Mouse (Mus musculus) liver, embryonic 11.5 days (tissue): ENCODE data around the gene Rae1. TPM values are rescaled to one million over a fixed set of nuclear protein-coding genes. Genes with fewer than 3 reads are reported as not detected.

ENCODE experiments used
- ATAC-seq: fragments of 200-750 bp; cut with Nextera tagmentation; replicated peaks from 2 replicates; pipeline ENCODE4 v1.8.0; 2017; ENCODE audit warnings: moderate number of reproducible peaks, mild to moderate bottlenecking, moderate TSS enrichment, moderate library complexity; ENCODE audit not compliant: low FRiP score
- DNase-seq: peaks from one replicate; pipeline ENCODE4 v3.0.0-alpha.2; 2017; ENCODE audit warnings: low spot score
- H3K27ac ChIP-seq: fragments of 300-500 bp; sonication (generic); 2 replicates; pipeline ENCODE4 v1.5.1; 2014; ENCODE audit warnings: mild to moderate bottlenecking, low read depth, low read length, control low read depth
- H3K27me3 ChIP-seq: fragments of 300-500 bp; sonication (generic); replicated peaks from 2 replicates; pipeline ENCODE4 v1.6.1; 2014; ENCODE audit warnings: low read length, mixed read lengths; ENCODE audit not compliant: control insufficient read depth, insufficient read depth
- H3K36me3 ChIP-seq: fragments of 300-500 bp; sonication (generic); 2 replicates; pipeline ENCODE4 v1.6.1; 2014; ENCODE audit warnings: mild to moderate bottlenecking, low read length, moderate library complexity, mixed read lengths; ENCODE audit not compliant: control insufficient read depth, insufficient read depth
- H3K4me1 ChIP-seq: fragments of 300-500 bp; sonication (generic); replicated peaks from 2 replicates; pipeline ENCODE4 v1.6.1; 2014; ENCODE audit warnings: low read length, mixed read lengths; ENCODE audit not compliant: control insufficient read depth, insufficient read depth
- H3K4me2 ChIP-seq: fragments of 300-500 bp; sonication (generic); 2 replicates; pipeline ENCODE4 v1.6.1; 2014; ENCODE audit warnings: mild to moderate bottlenecking, control low read depth, moderate library complexity
- H3K4me3 ChIP-seq: fragments of 300-500 bp; sonication (generic); 2 replicates; pipeline ENCODE4 v1.5.1; 2014; ENCODE audit warnings: low read depth, low read length, control low read depth
- H3K9ac ChIP-seq: fragments of 300-500 bp; sonication (generic); 2 replicates; pipeline ENCODE4 v1.6.1; 2014; ENCODE audit warnings: low read depth, low read length, control low read depth
- H3K9me3 ChIP-seq: fragments of 300-500 bp; sonication (generic); 2 replicates; pipeline ENCODE4 v1.6.1; 2016; ENCODE audit warnings: low read length, inconsistent platforms, mixed read lengths; ENCODE audit not compliant: control insufficient read depth
- WGBS: fragments of 180-500 bp; shearing (Covaris S2); extraction: QIAGEN DNeasy Blood & Tissue Kit; methylation state at CpG from one replicate; pipeline ENCODE4 v1.1.7; 2014; 5-methylcytosine and 5-hydroxymethylcytosine counted together
- polyA plus RNA-seq: library from polyadenylated mRNA; unstranded; fragments of >200 nt; fragmentation: Nextera tagmentation; extraction: Ambion mirVana; gene quantifications from 2 replicates; pipeline ENCODE4 v1.2.1, GENCODE M21; 2014

The Rae1 gene
- polyA plus RNA-seq, 1 experiment from 2014 or later: 172 TPM

DNA sequence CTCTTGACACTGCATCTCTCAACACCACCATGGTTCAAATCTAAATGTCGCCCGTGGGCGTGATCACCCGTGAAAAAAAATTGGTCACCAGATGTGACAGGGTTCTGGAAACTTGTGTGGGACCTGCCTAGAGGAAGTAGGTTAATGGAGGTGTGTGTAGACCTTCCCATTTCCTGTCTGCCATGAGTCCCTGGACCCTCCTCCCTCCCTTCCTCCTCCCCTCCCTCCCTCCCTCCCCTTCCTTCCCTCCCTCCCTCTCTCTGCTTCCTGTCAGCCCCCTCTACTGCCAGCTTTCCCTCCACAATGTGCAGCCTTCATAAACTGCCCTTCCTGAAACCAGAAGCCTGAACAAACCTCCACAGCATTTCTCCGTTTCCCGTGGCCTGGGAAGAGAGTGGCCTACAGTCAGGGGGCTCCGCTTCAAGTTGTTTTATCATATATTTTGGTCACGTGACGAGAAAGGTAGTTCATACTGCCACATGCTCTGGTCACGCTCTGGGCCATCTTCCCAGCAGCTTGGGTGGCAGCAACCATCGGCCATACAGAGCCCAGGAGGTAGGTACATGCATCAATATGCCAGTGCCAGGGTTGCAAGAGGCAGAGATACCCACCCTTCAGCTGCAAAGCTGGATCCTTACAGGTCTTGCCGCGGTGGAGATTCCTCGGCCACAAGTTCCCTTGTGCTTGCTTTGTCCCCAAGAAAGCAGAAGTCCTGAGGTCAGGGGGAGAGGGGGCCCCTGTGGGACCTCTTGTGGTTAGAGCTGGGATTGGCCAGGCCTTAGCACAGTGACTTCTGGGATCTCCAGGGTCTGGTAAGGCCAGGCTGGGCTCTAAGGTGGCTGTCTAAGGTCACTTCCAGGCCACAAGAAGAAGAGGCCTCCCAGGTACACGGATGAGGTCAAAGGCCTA lies 61.8 kb downstream of the Rae1 start:
- Histone ChIP-seq H3K36me3 (no peaks in the 10 kb centered on the region), H3K9me3 (no peaks in the 10 kb centered on the region), H3K9ac (peak overlapping the region; percentile 10; the same call in 1 of the 2 replicates), H3K4me2 (no peak overlapping the region; the same call in none of the 2 replicates), H3K27me3 (no peaks in the 10 kb centered on the region), H3K4me3 (no peak overlapping the region), H3K4me1 (peaks cover 33% of the 10 kb centered on the region), H3K27ac (0 out of 2 replicates have a peak overlapping the region, but pooled peaks have one; percentile 17)
- 45% methylated on average over 15 of the region's 15 CpGs for WGBS
- ATAC-seq (peak; percentile 42; the same call in 1 of the 2 replicates), DNase-seq (no peak)

DNA sequence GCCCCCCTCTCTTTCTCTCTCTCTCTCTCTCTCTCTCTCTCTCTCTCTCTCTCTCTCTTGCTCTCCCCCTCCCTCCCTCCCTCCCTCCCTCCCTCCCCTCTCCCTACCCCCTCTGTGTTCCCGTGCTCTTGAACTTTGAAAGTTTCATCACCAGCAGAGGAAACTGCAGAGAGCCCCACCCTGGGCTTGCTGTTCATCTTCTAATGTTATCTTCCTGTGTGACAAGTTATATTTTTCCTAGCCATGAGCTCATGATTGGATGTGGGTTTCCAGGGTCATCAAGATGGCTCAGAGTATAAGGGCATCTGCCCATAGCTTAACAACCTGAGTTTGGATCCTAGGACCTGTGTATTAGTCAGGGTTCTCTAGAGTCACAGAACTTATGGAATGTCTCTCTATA lies 63.3 kb downstream of the Rae1 start:
- WGBS: 33% methylated on average over 1 of the region's 1 CpGs
- Histone ChIP-seq H3K9ac (no peak overlapping the region), H3K4me2 (no peak overlapping the region), H3K27ac (no peak overlapping the region), H3K27me3 (no peaks in the 10 kb centered on the region), H3K9me3 (no peaks in the 10 kb centered on the region), H3K36me3 (no peaks in the 10 kb centered on the region), H3K4me3 (no peak overlapping the region), H3K4me1 (peaks cover 21% of the 10 kb centered on the region)
- DNase-seq: no peak
- ATAC-seq: no peak

DNA sequence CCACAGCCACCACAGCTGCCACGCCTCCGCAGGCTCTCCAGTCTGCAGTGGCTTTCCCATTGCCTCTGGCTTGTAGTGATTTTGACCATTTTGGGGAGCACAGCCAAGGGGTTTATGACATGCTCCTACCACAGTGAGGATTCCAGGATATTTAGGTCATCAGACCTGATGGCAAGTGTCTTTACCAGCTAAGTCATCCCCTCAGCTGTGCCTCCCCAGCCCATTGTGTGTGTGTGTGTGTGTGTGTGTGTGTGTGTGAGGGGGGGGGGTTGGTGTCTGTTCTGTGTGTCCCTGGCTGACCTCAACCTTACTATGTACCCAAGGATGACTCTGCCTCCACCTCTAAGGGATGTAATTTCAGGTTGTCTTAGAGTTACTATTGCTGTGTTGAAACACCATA lies 64.9 kb downstream of the Rae1 start:
- peaks cover 18% of the 10 kb centered on the region for H3K4me1 ChIP-seq
- 91% methylated on average over 2 of the region's 2 CpGs for WGBS
- no peak for ATAC-seq
- H3K9ac ChIP-seq: no peak overlapping the region
- H3K4me3 ChIP-seq: no peak overlapping the region
- no peaks in the 10 kb centered on the region for H3K9me3 ChIP-seq
- H3K27me3 ChIP-seq: no peaks in the 10 kb centered on the region
- no peak for DNase-seq
- H3K4me2 ChIP-seq: no peak overlapping the region
- no peaks in the 10 kb centered on the region for H3K36me3 ChIP-seq
- H3K27ac ChIP-seq: no peak overlapping the region

Other genes with a start within 250 kb of the Rae1 start
- 7.9 and 9.1 TPM in 2 replicates for gene Bmp7, start 59.8 kb upstream of the Rae1 start, polyA plus RNA-seq
- gene Spo11, start 22.4 kb upstream of the Rae1 start, polyA plus RNA-seq: 0.13 TPM in 1 of 2 replicates, not detected in the other
- gene Rbm38, start 20.4 kb downstream of the Rae1 start, polyA plus RNA-seq: 209 and 222 TPM in 2 replicates
- gene Ctcfl, start 119.4 kb downstream of the Rae1 start, polyA plus RNA-seq: 0.07 TPM in 1 of 2 replicates, not detected in the other
- 0.17 and 0.23 TPM in 2 replicates for gene Pck1, start 152.9 kb downstream of the Rae1 start, polyA plus RNA-seq
- not detected in 2 replicates for gene Zbp1, start 218.8 kb downstream of the Rae1 start, polyA plus RNA-seq